Mouse (Mus musculus) left cerebral cortex, adult 11 months (tissue): Measurements from ENCODE around the gene Snx25.
"Not testable (repeated sequence)": the region's sequence is repeated elsewhere in the genome, so short reads cannot be mapped to it uniquely, and the experiment has no call there.

Experiments used
- DNase-seq: peaks from one replicate; pipeline ENCODE4 v3.0.0; 2022; ENCODE audit warnings: low spot score

Snx25 gene

DNA sequence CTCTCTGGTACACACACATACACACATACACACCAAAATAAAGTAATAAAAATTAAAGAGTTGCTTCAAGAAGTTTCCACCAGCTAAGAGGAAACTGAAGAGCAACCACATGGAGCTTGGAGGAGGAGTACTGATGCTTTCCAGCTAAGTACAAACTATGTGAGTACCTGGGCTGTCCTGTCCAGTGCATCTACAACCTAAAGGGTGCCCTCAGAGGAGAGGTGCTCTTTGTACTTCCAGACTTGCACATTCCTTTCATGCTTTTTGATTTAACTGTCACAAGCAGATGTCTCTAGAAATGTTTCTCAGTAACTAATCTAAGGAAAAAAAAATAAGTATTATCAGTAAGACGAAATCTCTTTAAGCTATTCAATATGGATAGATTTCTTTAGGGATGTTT is 14.6 kb downstream of the Snx25 start:
- no peak for DNase-seq

DNA sequence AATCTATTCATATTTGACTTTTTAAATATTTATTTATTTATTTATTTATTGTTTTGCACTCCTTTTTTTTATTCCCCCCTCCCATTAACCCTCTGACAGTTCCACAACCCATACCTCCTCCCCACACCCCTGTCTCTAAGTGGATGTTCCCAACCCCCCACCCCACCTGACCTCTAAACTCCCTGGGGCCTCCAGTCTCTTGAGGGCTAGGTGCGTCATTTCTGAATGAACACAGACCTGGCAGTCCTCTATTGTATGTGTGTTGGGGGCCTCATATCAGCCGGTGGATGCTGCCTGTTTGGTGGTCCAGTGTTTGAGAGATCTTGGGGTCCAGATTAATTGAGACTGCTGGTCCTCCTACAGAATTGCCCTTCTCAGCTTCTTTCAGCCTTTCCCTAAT is 16.4 kb downstream of the Snx25 start:
- DNase-seq: not testable (repeated sequence)

DNA sequence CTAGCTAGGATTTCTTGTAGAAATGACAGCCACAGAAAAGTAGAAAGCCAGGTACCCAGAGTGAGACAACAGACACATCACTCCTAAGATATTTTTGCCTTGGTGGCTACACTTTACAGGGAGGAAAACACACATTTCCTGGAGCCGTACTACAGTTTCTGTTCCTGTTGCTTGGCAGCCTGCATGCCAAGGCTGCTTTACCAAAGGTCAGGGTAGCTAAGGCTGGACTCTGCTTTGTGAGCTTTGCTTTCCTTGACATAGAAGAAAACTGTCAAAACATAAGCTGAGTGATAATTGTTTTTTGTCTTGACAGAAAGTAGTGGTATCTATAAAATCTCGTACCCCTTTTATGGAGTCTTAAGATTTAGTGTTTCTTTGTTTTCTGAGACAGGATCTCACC is 21.5 kb downstream of the Snx25 start:
- DNase-seq: no peak

DNA sequence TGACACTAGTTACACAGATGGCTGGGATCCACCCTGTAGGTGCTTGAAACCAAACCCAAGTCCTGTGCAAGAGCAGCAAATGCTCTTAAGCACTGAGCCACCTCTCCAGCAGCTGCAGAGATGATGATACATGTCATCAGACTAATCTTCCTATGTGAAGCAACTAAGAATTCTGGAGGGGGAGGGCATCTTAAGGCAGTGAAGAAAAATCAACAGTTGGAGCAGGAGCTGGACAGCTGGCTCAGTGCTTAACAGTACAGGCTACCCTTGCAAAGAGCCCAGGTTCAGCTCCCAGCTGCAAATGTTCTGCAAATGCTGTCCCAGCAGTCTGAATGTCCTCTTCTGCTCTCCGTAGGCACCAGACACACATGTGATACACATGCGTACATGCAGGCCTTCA is 29.5 kb downstream of the Snx25 start:
- no peak for DNase-seq

DNA sequence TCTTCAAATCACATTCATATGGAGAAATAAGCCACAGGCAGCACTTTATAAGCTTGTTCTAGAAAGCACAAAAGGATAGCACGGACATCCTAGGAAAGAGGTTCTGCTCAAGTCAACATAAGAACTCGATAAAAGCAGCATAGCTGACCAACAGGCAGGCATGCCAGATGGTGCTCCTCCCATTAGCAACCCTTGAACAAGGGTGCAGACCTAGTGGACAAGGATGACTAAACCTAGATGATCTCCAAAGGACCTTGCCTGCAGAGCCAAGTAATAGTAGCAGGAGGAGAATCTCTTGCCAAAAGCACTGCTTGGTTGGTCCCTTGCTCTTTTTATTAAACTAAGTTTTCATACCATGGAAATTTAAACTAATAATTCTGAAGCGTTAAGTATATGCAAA is 32.8 kb downstream of the Snx25 start:
- DNase-seq: no peak

DNA sequence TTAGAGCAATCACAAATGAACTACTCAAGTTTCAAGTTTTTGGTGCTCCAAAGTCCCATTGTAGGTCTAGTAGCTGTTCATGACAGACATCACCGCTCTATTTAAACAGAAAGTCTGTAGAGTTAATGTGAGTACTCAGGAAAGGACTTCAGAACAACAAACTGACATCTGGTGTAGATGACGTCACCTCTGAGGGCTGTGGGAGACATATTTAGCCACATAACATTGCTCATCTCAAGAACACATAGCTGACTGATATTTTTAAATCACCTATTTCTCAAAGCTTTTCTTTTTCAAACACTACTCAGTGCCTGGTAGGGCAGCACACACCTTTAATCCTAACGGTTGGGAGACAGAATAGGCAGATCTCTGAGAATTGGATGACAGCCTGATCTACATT is 34.8 kb downstream of the Snx25 start:
- no peak for DNase-seq

DNA sequence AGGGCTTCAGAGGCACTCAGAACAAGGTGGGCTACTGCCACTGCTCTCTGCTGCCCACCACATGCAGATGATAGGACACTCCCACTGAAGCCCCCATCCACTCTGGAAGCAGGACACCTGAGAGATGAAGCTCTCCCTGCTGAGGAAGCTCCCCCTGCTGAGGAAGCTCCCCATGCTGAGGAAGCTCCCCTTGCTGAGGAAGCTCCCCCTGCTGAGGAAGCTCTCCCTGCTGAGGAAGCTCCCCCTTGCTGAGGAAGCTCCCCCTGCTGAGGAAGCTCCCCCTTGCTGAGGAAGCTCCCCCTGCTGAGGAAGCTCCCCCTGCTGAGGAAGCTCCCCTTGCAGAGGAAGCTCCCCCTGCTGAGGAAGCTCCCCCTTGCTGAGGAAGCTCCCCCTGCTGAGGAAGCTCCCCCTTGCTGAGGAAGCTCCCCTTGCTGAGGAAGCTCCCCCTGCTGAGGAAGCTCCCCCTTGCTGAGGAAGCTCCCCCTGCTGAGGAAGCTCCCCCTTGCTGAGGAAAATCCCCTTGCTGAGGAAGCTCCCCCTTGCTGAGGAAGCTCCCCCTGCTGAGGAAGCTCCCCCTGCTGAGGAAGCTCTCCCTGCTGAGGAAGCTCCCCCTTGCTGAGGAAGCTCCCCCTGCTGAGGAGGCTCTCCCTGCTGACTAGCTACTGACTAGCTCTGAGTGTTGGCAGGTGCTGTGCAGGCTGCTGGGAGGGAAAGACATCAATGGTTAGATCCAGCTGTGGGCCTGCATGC is 38.4 kb downstream of the Snx25 start:
- DNase-seq: not testable (repeated sequence)

DNA sequence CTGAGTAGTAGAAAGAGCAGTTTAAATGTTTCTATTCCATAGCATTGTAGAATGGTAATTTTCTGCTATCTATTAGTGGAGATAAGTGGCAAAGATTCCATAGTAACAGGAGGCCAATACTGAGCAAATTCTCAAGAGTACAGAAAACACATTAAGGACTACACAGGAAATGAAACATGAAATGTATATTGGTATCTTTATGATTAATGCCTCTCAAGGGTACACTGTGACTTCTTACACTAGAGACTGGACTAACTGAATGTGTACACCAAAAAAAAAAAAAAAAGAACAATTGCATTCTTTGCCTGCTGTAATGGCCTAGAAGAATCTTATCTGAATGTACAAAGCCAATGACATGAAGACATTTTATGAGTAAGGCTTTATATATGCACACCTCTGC is 44.3 kb downstream of the Snx25 start:
- DNase-seq: no peak

DNA sequence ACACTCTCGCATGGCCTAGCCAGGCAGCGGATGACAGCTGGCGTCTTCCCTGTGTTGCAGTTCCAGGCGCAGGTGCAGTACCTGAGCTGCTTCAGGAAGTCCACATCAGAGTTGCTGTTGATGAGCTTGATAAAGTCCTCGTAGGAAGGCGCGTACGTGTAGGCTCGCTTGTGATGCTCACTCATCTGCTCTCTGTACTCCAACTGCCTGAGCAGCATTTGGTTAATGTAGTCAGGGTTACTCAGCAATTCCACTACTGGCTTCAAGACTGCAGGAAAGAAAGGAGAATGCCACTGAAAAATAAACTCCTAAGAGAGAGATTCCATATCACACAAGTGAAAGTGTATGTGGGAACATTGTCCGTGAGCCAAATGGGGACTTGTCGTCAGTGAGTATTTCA is 48.5 kb downstream of the Snx25 start:
- no peak for DNase-seq

DNA sequence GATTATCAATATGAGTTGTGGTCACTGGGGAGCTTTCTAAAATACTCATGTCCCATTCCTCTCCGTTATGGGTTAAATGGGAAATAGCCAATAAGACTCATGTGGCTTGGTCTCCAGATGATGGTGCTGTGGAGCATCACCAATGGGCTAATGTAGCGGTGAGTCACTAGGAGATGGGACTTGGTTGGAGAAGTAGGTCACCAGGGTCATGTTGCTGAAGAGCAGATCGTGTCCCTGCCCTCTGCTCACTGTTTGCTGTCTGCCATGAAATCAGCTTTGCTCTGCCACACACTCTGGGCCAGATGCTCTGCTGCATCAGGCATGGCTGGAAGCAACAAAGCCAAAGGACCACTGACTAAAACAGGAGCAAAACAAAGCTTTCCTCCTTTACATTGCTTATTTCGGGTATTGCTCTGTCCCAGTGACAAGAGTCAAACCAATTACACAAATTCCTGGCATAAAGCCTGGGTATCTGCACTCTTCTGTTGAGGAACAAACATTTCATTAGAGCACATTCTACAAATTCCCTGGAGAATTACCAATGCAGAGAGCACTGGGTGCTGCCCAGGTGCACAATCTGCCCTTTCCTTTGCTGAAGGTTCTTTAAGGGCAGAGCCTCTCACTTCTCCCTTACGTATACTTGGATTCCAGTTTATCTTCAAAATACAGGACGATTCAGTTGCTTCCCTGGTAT is 59.1 kb downstream of the Snx25 start:
- no peak for DNase-seq

DNA sequence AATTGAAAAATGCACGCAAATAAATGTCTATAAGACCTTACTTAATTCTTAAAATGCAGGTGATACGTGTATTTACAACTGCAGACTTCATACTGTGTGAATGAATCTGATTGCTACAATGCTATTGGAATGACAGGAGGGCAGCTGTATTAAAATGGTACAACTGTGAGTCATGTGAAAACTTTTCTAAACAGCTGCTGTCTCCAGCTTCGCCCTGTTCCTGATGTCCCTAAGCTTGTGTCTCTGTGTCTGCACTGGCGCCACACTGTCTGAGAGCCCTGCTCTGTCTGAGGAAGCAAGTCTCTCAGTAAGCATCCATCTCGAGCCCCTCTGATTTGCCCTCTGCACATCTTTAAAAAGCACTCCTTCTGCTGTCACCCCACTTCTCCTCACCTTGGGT is 68.8 kb downstream of the Snx25 start:
- no peak for DNase-seq

DNA sequence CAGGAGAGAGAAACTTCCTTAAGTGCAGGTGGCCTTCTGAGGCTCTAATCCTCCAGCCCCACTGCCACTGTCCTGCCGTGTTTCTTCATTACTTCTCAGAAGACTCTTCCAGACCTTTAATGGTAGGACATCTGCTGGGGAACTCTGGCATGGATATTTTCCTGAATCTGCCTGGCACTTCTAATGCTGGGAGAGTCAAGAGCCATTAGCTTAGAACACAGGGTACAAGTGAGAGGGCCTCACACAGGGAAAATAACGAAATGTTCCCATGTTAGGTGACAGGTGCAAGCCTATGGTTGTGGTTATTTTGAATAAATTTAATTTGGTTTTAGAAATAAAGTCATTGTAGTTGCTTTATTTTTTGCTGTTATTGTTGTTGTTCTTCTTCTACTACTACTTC is 70.9 kb downstream of the Snx25 start:
- DNase-seq: no peak

DNA sequence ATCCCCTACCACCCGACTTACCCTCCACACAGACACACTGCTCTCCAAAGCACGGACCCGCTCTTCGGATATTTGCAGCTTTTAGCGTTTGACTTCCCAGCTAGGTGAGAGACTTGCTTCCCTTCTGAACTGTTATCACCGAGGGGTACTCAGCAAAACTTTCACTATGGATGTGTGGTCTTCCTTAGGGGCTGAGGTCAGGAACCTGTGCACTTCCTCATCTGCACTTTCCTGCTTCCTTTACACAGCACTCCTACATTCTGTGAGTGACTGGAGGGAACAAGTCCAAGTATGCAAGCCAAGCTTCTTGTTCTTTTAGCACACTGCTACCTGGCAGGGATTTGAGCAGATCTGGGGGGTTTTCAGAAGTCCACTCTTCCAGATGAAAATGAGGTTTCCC is 73.1 kb downstream of the Snx25 start:
- DNase-seq: no peak

DNA sequence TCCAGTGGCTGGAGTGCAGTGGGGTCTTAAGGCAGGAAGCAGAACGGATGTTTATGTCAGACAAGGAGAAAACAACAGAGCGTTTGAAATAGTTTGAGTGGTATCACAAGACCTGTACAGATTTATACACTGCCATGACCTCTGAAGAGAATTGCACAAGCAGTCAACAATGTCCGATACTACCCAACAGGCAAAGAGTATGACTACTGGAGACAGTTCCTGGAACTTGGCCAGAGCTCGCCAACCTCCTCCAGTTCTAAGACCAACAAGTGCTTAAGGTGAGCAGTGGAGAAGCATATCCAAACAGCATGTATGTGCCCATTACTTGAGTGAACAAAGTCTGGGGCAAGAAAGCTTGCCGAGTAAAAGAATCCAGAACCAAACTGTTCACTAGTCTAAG is 76.7 kb downstream of the Snx25 start:
- DNase-seq: no peak

DNA sequence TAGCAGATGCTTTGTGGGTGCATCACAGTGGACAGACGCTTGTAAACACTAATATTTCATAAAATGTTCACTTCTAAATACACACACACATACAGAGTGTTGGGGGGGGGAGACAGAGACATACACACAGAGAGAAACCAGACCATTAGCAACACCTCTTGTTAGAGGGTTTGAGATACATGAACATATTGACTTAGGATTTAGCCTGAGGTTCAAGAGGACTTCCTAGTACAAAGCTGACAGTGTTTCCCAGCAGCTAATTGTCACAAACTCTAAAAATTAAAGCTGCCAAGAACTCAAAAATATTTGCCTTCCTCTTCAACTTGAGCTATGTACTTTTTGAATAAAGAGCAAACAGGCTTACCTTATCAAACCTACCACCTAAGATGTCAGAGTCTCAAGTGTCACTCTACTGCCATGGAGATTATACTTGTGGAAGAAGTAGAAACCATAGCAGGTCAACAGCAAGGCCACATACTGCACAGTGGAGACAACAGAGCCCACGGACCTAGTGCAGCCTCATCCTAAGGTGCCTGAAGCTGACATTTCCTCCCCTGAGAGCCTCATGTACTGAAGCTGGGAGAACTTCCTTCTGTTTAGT is 78.3 kb downstream of the Snx25 start:
- DNase-seq: no peak

DNA sequence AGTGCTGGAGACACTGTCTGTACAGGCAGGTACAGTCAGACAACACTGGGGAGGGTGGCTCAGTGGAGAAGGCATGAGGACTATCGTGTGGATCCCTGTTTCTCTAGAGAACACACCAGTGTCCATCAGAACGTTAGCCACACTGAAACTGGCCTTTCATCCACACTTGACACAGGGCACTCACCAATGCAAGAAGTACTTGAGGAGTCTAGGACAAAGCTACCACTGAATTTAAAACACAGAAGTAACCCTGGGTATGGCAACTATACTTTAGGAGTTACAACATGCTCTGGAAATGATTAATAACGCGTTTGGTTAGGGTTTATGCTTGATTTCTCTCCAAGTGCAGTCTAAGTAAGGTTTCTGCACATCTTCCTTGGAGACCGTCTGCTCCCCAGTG is 79.2 kb downstream of the Snx25 start:
- DNase-seq: no peak

DNA sequence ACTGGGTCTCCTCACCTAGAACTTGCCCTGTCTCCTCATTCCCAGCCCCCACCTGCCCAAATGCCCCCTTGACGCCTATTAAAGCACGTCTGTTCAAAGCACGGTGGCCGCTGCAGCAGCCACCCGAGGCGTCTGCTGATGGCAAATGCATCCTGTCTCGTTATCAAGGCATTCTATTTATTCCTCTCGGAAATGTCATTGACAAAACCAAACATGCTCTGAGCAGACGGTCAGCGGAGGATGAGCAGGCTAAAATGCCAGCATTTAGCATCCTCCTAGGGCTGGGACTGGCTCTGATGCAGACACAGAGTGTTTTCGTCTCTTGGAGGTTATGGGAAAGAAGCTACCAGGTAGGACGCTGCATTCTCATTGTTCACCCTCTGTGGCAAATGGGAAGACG is 111.7 kb downstream of the Snx25 start:
- no peak for DNase-seq

DNA sequence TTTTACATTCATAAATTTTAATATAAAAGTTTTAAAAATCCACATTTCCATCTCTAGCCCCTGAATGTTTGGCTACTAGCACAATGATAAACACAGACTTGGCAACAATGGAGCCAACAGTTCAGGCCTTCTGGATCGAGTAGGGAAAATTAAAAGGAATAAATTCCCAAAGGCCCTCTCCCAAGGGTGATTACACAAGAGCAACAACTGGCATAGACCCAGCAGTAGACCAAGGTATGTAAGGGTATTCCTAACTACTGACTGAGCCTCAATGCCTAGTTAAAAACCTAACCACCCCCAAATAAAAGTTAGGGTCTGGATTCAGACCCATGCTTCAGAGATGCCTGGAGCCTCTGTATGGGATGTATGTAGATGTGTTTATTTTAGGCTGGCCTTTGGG is 112.3 kb downstream of the Snx25 start:
- DNase-seq: no peak

DNA sequence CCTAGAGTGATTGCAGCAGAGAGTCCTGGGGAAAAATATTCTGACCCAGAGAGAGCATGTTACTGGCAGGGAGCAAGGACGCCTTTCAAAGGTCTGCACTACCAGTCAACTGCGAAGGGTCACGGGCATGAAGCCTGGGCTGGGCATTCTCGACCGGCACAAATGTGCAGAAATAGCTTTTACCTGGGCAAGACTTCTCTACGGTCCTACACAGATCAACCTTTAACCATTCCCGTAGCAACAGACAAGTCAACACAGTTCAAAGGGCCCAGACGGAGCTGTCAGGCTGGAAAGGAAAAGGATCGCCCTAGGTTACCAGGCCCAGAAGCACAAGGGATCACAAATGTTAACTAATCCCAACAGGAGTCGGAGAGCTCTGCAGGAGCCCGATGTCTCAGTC is 115.7 kb downstream of the Snx25 start:
- DNase-seq: no peak

DNA sequence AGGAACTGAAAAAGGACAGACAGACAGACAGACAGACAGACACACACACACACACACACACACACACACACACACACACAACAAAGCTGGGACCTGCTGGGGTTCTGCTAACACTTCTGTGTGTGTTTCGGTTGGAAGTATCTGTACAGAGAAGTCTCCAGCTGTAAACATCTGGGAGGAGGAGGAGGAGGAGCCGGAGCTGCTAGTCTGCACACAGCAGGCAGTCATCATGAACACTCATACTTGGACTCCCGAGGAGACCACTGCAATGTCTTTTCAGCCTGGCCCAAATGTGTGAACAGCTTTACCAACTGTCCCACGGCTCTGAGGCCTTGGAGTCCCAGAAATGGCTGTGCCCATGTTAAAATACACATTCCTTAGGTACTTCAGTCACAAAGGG is 127.6 kb downstream of the Snx25 start:
- no peak for DNase-seq

DNA sequence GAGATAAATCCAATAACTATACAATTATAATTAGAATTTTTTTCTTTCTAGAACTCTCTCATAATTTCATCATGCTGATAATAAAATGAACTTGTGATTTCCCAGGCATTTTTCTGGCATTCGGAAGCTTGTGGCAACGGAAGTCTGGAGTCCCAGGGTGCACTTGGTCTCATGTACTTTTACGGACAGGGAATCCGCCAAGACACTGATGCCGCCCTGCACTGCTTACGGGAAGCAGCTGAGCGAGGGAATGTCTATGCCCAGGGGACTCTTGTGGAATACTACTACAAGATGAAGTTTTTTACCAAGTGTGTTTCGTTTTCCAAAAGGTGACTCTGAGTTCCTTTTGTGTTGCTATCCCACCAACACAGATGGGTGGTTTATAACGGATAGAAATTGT is 129.2 kb downstream of the Snx25 start:
- DNase-seq: no peak

DNA sequence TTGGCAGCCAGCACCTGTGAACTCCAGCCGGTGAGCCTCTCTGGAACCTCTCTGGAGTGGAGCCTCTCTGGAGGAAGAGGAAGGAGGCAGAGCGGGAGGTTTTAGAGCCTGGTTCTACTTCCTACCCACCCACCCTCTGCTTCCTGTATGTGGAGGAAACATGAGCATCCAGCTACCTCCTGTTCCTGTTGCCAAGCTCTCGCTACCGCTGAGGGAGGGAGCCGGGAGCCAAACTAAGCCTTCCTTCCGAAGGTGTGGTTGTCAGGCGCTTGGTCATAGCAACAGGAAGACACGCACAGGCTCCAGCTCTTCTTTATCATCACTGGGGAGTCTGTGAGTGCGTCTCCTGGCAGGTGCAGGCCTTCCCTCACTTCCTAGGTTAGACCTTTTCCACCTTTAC is 129.8 kb downstream of the Snx25 start:
- no peak for DNase-seq
